Mouse (Mus musculus): ENCODE measurements around the gene Mov10l1.

Mov10l1 gene

GRCm38 (mm10) chr15:88998636-88999035, 15.9 kb downstream of the Mov10l1 start:
- ChIA-PET POLR2A (interaction anchor here in 1 of 4 experiments (1.0 to 1.2 kb wide), 3 partner anchors 9 to 180 kb away, joined by 3 read pairs; partner anchors contain the start of genes Alg12 and Pim3), CTCF (interaction anchor here in 2 of 4 experiments (0.5 to 1.4 kb wide), 4 partner anchors 15 to 224 kb away, joined by 3 to 6 read pairs (median 4); no protein-coding TSS in a partner anchor)

- ChIA-PET CTCF (interaction anchor here in 2 of 4 experiments (0.6 to 1.4 kb wide), 3 partner anchors 16 to 224 kb away, joined by 3 to 6 read pairs (median 4); no protein-coding TSS in a partner anchor), POLR2A (interaction anchor here in 2 of 4 experiments (0.6 to 1.2 kb wide), 4 partner anchors 9 to 180 kb away, joined by 3 to 11 read pairs (median 3); partner anchors contain the start of genes Alg12 (in 1 of the 2) and Pim3 (in 1 of the 2))
Observed at GRCm38 (mm10) chr15:88999124-88999523, 16.4 kb downstream of the Mov10l1 start.

DNA sequence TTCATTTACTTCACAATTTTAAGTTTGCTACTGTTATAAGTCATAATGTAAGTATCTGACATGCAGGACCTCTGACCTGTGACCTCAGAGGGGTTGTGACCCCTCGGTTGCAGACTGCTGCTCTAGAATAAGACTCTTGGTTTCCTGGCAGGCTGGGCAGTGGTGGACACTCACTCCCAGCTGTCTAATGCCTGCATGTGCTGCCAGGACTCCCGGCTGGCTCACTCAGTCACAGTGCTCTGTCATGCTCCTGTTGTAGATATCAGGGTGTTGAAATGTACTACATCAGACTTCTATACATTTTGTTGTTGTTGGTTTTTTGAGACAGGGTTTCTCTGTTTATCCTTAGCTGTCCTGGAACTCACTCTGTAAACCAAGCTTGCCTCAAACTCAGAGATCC, 17.7 kb downstream of the Mov10l1 start:
- CTCF ChIA-PET, result no interaction called here
- POLR2A ChIA-PET, result no interaction called here

- ChIA-PET POLR2A (no interaction called here), CTCF (interaction anchor here in 1 of 4 experiments (0.9 kb wide), 1 partner anchor 10 kb away, joined by 3 read pairs; no protein-coding TSS in a partner anchor)
Observed at GRCm38 (mm10) chr15:89001245-89001644, 18.5 kb downstream of the Mov10l1 start.

DNA sequence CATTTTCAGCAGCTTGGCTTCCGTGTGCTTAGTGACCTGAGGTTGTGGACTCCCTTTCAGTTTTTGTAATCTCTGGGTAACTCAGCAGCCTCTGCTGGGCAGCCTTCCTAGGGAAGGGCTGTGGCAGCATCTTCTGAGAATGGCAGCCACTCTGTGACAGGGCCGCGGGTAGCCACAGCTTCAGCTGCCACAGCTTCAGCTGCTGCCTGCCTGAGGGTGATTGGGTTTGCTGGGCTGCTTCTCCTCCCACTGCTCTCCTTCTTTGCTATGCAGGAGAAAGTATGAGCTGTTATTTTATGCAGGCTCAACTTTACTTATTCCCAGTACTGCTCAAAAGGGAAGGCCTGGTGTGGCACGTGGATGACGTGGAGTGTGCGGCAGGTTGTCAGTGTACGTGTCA, 24.3 kb downstream of the Mov10l1 start:
- CTCF ChIA-PET, result no interaction called here
- POLR2A ChIA-PET, result interaction anchor here in 1 of 4 experiments (0.5 kb wide), 1 partner anchor 223 kb away, joined by 3 read pairs; no protein-coding TSS in a partner anchor

DNA sequence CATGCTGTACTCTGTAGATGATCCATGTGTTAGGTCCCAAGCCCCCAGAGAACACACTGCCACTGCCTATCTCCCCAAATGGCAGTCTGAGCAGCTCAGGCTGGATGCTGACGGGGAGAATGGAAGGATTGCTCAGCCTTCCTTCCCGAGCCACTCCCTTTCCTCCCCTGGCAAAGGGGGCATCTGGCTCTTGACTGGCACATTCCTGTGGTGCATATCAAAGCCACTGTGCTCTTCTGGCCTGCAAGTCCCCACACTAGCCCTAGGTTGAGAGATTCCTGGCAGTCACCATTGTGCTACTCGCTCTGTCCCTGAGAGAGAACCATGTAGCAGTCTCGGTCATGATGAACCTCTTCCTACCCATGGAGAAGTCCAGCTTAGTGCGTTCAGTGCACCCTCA, 25.1 kb downstream of the Mov10l1 start:
- CTCF ChIA-PET, result no interaction called here
- POLR2A ChIA-PET, result interaction anchor here in 1 of 4 experiments (1.0 kb wide), 1 partner anchor 9 kb away, joined by 3 read pairs; no protein-coding TSS in a partner anchor

DNA sequence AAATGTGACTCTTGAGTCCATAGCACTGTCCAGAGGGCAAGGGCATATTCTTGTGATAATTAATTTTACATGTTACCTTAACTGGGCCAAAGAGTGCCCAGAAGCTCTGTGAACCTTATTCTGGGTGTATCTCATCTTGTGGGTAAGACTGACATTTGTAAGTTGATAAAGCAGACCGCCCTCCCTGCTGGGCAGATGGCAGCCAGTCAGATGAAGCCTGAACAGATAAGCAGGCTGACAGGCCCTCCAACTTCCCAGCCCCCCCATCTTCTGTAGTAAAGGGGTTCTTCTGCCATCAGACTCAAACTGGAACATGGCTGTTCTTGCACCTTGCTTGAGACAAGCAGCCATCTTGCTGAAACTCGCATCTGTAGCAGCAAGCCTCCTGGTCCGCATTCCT, 34.0 kb downstream of the Mov10l1 start:
- CTCF ChIA-PET, result interaction anchor here in 1 of 4 experiments (0.8 kb wide), 1 partner anchor 27 kb away, joined by 3 read pairs; no protein-coding TSS in a partner anchor
- POLR2A ChIA-PET, result interaction anchor here in 1 of 4 experiments (0.6 kb wide), 1 partner anchor 192 kb away, joined by 3 read pairs; no protein-coding TSS in a partner anchor

DNA sequence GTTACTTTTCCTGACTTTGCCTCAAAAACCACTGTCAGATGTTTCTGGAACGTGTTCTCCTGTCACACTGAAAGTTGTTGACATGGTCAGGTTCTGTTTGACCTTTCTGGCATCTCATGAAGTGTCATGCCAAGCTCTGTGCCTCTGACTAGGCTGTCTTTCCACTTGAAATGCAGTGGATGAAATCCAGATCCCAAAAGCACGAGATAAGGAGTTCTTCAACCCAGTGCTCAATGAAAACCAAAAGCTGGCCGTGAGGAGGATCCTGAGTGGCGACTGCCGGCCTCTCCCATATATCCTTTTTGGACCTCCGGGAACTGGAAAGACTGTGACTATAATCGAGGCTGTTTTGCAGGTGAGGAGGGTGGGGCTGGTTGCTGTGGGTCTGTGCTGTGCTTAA, 37.4 kb downstream of the Mov10l1 start:
- CTCF ChIA-PET, result no interaction called here
- POLR2A ChIA-PET, result no interaction called here

- POLR2A ChIA-PET, result no interaction called here
- CTCF ChIA-PET, result interaction anchor here in 1 of 4 experiments (0.5 kb wide), 1 partner anchor 337 kb away, joined by 4 read pairs; no protein-coding TSS in a partner anchor
Observed at GRCm38 (mm10) chr15:89020492-89020891, 37.8 kb downstream of the Mov10l1 start.

GRCm38 (mm10) chr15:89044381-89044780, 61.7 kb downstream of the Mov10l1 start:
- POLR2A ChIA-PET, result no interaction called here
- CTCF ChIA-PET, result interaction anchor here (0.5 to 1.3 kb wide), 8 partner anchors 28 to 717 kb away, joined by 3 to 5 read pairs (median 3); no protein-coding TSS in a partner anchor

GRCm38 (mm10) chr15:89046356-89046755, 63.6 kb downstream of the Mov10l1 start:
- ChIA-PET POLR2A (interaction anchor here in 1 of 4 experiments (0.6 kb wide), 1 partner anchor 165 kb away, joined by 7 read pairs; the partner anchor contains the start of gene Ppp6r2), CTCF (interaction anchor here in 2 of 4 experiments (0.6 to 1.0 kb wide), 2 partner anchors 68 to 81 kb away, joined by 3 to 4 read pairs; no protein-coding TSS in a partner anchor)

DNA sequence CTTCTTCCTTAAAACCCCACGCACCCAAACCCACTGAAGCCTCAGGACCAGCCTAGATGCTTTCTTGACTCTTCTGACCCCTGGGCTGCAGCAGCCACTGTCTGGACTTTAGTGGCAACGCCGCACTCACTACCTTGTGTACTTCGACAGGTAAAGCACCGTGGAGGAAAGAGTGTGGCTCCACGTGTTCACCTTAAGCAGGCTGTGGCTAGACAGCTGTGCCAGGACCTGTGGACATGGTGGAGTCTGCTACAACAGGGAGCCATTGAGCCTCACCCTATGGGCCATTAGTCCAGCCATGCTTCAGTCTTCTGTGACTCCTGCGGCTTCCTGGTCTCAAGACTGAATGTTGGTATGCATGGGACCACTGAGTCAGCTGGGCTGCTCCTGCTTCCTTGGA, 72.0 kb downstream of the Mov10l1 start:
- ChIA-PET POLR2A (no interaction called here), CTCF (interaction anchor here in 1 of 4 experiments (0.6 kb wide), 1 partner anchor 74 kb away, joined by 3 read pairs; the partner anchor contains the start of gene Hdac10)

DNA sequence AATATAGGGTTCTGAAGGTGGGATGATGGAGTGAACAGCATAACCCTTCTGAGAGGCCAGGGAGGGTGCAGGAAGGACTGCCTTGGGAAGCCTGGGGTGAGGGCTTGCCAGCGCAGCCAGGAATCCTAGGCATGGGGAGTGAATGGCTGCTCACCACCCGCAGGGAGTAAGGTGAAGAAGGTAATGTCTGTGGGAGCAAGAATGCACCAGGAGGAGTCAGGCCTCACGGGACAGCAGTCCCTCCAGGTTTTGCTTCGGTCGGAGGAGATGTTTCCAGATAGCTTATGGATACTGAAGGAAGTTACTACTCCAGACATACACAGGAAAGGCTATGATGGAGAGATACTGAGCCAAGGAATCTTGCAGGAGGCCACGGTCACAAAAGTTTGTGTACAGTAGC, 76.0 kb downstream of the Mov10l1 start:
- ChIA-PET CTCF (interaction anchor here in 3 of 4 experiments (0.5 to 1.2 kb wide), 3 partner anchors 42 to 231 kb away, joined by 3 read pairs; no protein-coding TSS in a partner anchor), POLR2A (interaction anchor here in 3 of 4 experiments (0.6 to 1.8 kb wide), 18 partner anchors 9 to 419 kb away, joined by 3 to 7 read pairs (median 3); partner anchors contain the start of genes Trabd (in 1 of the 3) and Zbed4 (in 1 of the 3))

- CTCF ChIA-PET, result interaction anchor here (0.5 to 1.3 kb wide), 9 partner anchors 42 to 1628 kb away, joined by 3 to 4 read pairs (median 3); no protein-coding TSS in a partner anchor
- POLR2A ChIA-PET, result interaction anchor here in 3 of 4 experiments (0.5 to 2.3 kb wide), 26 partner anchors 8 to 419 kb away, joined by 3 to 8 read pairs (median 3); partner anchors contain the start of genes Trabd (in 2 of the 3), Lmf2 (in 1 of the 3), Ncaph2 (in 1 of the 3) and Selenoo (in 1 of the 3)
Observed at GRCm38 (mm10) chr15:89059161-89059931, 76.6 kb downstream of the Mov10l1 start, which contains the start of gene Panx2. Gene Panx2 (plus strand): TSS chr15:89059734.

DNA sequence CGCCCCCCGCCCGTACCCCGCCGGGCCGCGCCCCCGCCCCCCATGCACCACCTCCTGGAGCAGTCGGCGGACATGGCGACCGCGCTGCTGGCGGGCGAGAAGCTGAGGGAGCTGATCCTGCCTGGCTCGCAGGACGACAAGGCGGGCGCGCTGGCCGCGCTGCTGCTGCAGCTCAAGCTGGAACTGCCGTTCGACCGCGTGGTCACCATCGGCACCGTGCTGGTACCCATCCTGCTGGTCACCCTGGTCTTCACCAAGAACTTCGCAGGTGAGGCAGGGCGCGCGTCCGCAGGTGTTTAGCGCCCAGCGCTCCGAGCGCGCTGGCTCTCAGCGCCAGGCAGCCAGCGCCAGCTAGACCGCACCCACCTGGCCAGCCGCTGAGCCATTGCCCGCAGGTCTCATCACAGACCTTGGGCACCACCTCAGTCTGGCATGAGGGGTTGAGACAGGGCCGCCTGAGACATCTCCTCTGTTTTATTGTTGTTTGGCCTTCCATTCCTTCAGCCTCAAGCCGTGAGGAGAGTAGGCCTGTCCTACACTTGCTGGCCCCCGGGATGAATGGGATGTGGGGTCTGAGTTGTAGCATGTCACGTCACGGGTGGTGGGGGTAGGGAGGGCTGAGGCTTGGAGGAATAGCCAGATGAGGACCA, 77.4 kb downstream of the Mov10l1 start:
- POLR2A ChIA-PET, result interaction anchor here in 3 of 4 experiments (0.5 to 2.3 kb wide), 14 partner anchors 8 to 395 kb away, joined by 3 to 8 read pairs (median 4); partner anchors contain the start of genes Trabd (in 2 of the 3), Lmf2 (in 1 of the 3), Ncaph2 (in 1 of the 3) and Ttll8 (in 1 of the 3)
- CTCF ChIA-PET, result interaction anchor here in 2 of 4 experiments (0.6 to 1.3 kb wide), 2 partner anchors 232 to 356 kb away, joined by 3 to 4 read pairs; no protein-coding TSS in a partner anchor

DNA sequence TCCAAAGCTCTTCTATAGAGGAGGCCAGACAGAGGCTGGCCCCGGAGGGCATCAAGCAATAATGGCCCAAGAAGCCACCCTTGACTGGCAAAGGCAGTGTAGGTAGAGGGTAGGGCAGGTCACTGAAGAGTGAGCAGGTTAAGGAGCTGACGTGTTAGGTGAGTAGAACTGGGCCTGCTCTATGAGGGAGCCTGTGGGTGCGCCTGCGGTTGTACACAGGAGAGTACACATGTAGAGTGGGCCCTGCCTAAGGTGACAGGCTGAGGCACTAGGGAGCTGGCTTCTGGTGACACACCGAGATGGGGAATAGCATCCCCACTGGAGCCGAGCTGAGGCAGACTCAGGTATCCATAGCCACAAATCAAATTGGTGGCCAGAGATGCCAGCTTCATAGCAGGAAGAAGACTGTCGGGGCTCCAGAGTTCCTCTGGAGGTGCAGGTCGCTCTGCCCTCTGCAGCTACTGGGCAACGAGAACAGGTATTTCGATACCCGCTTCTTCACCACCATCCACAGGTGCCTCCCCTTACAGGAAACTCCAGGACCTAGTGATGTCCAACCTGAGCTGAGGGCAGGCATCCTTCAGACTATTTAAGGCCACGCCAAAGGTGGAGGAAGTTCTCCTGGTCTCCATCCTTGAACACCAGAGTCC, 78.2 kb downstream of the Mov10l1 start:
- POLR2A ChIA-PET, result interaction anchor here in 3 of 4 experiments (1.1 to 2.3 kb wide), 6 partner anchors 10 to 242 kb away, joined by 3 to 8 read pairs (median 3); partner anchors contain the start of genes Alg12 (in 1 of the 3), Creld2 (in 1 of the 3), Trabd (in 1 of the 3) and Ttll8 (in 1 of the 3)
- CTCF ChIA-PET, result interaction anchor here in 3 of 4 experiments (0.6 to 1.0 kb wide), 3 partner anchors 233 to 355 kb away, joined by 3 read pairs; no protein-coding TSS in a partner anchor

GRCm38 (mm10) chr15:89061761-89062517, 79.2 kb downstream of the Mov10l1 start:
- ChIA-PET POLR2A (interaction anchor here in 2 of 4 experiments (1.2 to 2.3 kb wide), 2 partner anchors 13 to 243 kb away, joined by 3 to 8 read pairs; partner anchors contain the start of genes Alg12 (in 1 of the 2), Creld2 (in 1 of the 2) and Trabd (in 1 of the 2)), CTCF (interaction anchor here in 1 of 4 experiments (0.8 kb wide), 1 partner anchor 234 kb away, joined by 3 read pairs; no protein-coding TSS in a partner anchor)
